Mouse (Mus musculus) v-Abl transformed pro-B cells (cell line): ENCODE data around the gene Lyrm7.

Source experiments
- in situ Hi-C, 2 experiments: fragments of 400-800 bp; cut with MboI; formaldehyde crosslinking; loops; one replicate each; pipeline ENCODE4 v1.15.1; 2025; ENCODE audit not compliant: unreplicated experiment in 2 of 2

The Lyrm7 gene

DNA sequence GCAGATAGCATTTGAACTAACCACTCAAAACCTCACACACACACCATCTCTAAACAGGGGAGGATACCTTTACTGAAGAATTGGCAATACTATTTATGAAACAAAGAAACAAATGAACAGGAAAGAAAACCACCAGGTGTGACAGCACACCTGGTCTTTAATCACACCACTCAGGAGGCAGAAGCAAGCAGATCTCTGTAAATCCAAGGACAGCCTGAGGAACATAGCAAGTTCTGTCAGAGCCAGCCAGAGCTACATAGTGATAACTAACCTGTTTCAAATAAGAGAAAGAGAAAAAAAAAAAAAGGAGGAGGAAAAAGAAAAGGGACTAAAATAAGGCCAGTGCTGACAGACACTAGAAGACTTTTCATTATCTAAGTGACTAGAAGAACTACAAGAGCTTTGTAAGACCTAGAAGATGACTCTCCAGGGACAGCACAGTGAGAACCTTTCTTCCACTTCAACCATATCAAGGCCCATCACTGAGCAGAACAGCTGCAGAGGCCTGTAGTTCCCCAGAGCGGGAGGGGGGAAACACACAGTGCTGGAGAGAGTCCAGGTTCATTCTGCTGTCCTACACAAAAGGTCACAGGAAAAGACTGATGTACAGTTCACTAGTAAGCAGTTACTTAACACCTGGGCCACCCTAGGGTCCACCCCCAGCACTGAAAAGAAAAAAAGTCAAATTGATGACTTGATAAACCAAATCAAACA lies 82.4 kb downstream of the Lyrm7 start:
- in situ Hi-C loops: loop anchor here in 1 of 2 experiments (5.0 kb wide), 1 partner anchor 51 kb away; no protein-coding TSS in a partner anchor

DNA sequence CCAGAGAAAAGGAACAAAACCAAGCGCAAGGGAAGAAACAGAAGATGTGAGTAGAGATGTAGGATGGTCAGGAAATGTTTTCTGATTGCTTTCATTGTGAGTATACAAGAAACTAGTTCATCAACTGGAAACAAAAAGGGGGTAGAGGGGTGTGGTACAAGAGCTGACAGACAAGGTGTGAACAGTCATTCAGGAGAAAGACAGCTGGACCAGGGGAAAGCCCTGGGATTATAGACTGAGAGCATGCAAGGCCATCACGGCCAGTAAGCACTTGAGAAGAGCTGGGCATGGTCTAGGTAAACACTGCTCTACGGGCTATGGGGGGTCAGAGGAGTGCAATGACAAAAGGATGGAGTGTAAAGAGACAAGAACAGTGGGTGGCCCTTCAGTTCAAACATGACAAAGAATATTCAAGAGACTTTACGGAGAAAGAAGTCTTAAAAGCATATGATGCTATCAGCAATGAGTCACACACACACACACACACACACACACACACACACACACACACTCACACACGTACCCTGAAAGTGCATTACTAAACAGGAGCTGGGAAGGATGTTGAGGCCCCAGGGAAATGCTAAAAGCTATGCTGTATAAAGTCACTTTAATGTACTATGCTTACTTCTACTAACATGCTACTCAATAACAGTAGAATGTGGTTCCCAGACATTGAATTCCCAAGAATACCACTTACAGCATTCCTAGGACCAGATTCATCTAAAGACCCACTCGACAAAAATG lies 83.2 kb downstream of the Lyrm7 start:
- in situ Hi-C loops: loop anchor here in 1 of 2 experiments (5.0 kb wide), 1 partner anchor 50 kb away; no protein-coding TSS in a partner anchor
